Mouse (Mus musculus): ENCODE data around the gene Hgd.
A peak's percentile ranks its signal among the peaks of the same experiment; 100 is the strongest.
"Not testable (repeated sequence)": the region's sequence is repeated elsewhere in the genome, so short reads cannot be mapped to it uniquely, and the experiment has no call there.

Gene Hgd

DNA sequence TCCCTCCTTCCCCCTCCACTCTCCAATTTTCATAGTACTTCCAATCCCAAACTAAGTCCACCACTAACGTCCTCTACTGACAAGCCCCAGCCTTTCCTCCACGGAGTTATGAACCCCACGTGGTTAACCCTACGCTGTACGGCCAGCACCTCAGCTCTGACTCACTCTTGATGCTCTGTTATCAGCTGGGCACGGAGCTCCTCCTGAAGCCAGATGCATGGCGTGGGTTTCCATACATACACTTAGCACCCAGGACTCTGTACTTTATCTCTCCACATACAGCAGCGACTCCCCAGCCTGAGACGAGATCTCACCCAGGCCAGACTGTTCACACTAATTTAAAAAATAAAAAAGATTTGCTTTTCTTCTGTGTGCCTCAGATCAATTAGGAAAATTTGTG lies 54.6 kb downstream of the Hgd start:
- no peak for DNase-seq (ENCODE audit: low spot score in 2 of 2)

DNA sequence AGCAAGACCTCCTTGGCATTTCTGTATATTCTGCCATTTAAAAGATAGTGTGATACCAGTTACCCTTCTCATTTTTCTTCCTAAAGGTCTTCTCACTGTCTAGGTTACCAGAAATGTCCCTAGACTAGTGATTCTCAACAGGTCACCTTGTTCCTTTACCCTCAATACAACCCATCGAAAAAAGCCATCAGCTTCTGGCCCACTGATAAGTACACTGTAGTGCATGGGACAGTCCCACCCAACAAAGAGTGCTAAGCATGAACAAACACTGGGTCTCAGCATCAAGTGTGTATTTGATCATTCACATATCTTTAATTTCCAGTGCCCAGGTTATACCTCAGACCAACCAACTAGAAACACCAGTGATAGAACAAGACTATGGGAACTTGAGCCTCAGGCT lies 55.1 kb downstream of the Hgd start:
- DNase-seq (ENCODE audit: low spot score in 2 of 2): no peak

DNA sequence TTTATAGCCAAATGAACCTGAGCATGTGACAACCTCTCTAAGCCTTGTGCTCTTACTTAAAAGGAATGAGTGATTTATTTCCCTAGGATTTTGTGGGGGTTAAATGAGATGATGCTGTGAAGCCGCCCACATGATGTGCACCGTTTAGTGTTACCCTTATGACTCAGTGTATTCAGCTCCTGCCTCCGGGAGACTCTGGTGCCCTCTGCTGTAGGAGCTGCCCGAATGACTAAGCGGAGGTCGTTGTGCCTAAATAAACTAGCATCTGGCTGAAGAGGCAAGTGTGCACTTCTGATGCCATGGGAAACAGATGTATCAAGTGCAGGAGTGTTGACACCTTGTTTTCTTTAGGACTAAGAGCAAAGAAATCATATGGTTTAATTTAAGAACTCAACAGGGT lies 56.2 kb downstream of the Hgd start:
- no peak for DNase-seq (ENCODE audit: low spot score in 2 of 2)

DNA sequence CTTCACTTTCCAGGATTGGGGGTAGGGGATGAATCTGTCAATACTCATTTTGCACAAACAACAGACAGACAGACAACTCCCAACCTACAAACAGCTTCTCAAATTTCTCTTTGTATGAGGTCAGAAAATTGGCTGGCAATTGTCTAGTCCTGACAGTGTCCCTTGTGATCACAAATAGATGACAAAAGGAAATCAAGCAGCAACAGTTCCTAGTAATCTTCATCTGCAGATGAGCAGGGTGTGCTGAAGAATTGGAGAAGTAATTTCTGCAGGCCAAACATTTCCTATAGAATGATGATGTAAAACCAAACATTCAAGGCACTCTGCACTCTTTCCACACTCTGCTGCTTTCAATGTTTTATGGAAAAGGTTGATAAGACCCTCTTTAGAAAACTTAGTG lies 57.8 kb downstream of the Hgd start:
- DNase-seq (ENCODE audit: low spot score in 2 of 2): no peak

DNA sequence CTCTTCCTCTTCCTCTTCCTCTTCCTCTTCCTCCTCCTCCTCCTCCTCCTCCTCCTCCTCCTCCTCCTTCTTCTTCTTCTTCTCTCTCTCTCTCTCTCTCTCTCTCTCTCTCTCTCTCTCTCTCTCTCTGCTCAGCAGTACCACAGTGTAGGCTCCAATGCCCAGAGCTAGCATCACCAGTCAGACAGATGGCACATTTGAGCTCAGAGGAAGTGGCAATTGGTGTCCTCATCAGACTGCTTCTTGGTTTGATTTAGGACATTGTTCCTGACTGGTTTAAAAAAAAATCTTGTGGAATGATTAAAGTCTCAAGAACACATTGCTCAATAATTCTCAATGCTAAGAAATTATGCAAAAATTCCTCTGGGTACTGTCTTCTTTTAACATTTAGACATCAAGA lies 60.6 kb downstream of the Hgd start:
- not testable (repeated sequence) for DNase-seq (ENCODE audit: low spot score in 2 of 2)

DNA sequence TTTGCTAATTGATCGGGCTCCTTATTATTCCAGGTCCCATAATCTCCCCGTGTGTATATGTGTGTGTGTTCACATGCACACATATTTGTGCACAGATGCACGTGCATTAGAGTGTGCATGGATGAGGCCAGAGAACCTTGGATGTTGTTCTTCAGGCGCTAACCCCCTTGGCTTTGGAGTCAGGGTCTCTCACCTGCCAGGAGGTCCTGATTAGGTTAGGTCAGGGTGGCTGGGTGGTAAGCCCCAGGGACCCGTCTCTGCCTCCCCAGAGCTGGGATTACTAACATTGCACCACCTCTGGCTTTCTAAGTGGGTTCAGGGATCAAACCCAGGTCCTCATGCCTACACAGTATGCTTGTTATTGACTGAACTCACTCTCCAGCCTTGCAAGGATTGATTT lies 64.5 kb downstream of the Hgd start:
- DNase-seq (ENCODE audit: low spot score in 2 of 2): no peak

DNA sequence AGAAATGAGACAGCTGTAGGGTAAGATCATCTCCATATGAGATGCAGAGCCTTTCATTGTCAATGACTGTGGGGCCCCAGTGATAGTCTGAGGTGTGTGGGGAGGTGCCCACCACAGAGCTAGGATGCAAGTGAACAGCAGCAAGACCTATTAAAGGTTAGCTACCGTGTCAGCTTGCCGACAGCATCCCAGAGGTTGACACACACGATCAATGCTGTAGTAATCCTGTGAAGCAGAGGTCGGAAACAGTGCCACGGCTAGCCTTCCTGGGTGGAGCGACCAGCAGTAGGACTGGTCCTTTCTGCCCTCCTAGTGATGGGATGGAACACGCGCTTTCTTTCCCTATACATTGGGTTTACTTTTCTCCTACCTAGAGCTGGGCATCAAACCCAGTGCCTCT lies 65.3 kb downstream of the Hgd start:
- DNase-seq (ENCODE audit: low spot score in 2 of 2): no peak

DNA sequence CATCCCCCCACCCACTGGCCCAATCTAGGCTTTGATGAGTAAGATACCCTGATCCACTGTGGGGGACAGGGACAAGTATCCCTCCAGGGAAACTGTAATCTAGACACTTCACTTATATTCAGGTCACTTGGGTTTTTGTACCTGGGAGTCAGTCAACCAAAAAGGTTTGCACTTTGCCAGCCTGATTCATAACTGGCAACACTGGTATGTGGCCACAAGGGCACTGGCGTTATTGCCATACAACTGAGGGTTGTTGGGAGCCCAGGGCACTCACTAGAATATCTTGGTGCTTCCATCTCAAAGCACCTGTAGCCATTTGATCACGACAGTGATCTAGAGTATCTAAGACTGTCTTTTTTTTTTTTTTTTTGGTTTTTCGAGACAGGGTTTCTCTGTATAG lies 65.8 kb downstream of the Hgd start:
- DNase-seq (ENCODE audit: low spot score in 2 of 2): no peak

DNA sequence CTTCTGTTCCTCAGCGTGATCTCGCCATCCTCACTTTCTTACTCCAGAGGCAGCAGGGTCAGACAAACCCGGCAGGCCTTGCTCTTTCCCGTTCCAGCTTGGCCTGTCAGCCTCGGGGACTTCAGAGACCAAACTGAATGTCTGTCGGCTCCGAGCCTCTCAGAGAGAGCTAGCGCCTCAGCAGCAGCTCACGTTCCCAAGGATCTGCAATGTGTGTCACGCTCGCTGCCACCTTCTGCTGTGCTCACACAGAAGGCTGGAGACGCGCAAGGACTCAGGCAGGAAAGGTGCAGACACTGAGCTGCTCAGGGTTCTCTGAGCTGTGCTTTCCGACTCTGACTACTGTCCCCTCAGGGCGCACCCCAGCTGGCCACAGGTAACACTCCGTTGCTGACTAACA lies 67.1 kb downstream of the Hgd start:
- no peak for DNase-seq (ENCODE audit: low spot score in 2 of 2)

DNA sequence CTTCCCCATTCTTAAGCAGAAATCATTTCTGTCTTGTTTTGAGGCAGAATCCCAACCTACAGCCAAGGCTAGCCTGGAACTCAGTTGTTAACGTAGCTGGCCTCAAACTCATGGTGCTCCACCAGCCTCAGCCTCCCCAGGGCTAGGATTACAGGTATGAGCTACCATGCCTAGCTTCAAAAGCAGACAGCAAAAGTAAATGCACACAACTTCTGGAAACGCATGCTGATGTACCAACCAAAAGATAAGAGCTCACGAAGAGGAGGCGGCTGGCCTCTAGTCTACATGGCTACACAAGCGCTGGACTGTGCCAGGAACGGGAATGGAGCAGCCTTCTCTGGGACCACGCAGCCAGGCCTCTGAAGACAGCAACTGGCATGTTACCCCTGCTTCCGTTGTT lies 68.0 kb downstream of the Hgd start:
- no peak for DNase-seq (ENCODE audit: low spot score in 2 of 2)

DNA sequence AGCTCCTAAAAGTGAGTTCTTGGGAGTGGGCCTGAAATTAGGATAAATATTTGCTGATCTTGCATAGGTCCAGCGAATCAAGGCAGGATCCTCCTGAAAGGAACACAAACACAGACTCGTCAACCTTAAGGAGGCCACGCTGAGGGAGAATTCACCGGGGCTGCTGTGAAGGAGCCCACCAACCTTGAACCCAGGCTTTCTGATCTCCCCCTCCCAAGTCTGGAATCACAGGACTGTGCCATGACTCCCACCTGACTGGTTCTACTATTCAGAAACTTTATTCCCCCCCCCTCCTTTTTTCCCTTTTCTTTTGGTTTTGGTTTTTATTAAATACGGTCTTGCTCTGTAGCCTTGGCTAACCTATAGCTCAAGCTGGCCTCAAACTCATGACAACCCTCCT lies 69.1 kb downstream of the Hgd start:
- DNase-seq (ENCODE audit: low spot score in 2 of 2): no peak

DNA sequence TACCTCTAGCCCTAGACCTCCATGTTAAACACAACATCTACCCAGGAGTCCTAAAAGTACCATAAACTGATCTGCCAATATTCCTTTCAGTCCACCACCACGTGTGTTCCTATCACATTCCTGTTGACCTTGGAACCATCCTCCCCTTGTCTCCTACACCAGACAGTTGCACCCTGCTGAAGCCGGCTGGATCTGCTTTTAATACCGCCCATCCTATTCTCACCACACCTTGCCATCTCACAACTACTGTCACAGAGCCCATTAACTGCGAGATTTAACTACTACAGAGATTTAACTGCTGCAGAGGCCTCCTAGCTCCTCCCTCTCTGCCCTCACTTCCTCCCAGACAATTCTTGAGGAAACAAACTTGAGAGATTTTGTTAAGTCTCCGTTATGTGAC lies 71.5 kb downstream of the Hgd start:
- DNase-seq (ENCODE audit: low spot score in 2 of 2): no peak

DNA sequence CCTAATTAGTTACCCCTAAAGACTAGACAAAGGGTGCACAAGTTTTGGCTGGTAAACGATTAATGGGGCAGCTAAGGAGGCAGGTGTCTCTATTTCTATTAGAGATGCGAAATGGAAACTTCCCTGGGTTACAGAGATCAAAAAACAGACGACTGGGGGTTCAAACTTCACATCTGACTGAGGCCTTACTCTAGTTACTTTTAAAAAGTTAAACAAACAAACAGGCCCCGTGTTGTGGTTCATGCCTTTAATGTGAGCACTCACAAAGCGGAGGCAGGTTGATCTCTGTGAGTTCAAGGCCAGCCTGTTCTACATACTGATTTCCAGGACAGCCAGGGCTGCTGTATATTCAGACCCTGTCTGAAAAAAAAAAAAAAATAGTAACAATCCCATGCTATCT lies 72.7 kb downstream of the Hgd start:
- DNase-seq (ENCODE audit: low spot score in 2 of 2): no peak

DNA sequence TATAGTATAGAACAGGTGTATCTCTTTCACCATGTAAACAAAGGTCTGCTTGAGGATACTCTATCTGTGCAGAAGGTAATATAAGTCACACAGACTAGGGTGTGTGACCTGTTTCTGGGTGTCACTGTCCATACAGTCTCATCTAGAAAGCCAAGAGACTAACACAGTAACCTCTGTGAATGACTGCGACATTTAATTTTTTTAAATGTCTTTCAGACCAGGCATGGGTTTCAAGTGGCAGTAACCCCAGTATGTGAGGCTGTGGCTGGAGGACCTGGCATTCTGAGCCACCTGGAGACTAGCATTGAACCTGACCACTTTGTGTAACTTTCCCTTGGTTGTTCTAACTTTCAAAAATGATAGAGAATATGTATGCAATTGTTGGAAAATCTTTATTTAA lies 73.1 kb downstream of the Hgd start:
- DNase-seq (ENCODE audit: low spot score in 2 of 2): no peak

DNA sequence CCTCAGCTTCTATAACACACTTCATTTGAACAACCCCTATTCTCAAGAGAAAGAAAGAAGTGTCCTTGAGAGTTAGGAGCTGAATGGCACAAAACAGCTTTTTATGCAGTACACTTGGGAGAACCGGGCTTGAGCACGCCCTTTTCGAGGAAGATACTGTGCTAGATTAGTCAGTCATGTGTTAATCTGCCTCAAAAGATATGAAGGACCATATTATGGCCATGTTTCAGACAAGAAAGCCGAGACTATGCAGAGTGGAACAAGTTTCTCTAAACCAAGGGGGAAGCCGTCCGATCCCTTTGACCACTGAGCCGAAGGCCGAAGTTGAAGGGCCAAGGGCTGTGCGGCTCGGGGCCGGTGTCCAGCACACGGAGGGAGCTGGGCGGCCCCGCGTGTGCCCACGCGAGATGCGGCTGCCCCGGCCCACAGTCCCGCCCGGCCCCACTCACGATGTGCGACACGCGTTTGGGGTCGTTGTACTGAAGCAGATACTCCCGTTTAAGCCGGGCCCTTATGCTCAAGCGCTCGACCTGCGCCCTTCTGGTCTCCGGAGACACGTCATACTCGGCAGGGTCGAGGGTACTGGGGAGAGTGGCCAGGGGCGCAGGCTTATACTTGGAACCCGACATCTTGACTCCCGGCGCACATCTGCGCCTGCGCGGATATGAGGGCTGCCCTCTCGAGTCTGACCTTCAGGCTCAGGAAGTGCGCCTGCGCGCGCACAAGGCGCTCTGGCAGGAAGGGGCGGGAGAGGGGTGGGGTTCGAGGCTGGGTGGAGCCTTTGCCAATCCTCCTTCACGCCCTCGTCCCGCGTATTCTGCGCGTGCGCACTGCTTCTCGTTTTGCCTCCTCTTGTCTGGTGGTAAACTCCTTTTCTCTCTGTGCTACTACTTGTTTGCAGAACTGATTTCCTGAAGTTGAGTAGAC lies 74.0 kb downstream of the Hgd start, which contains the start of gene Ndufb4:
Gene Ndufb4, minus strand, starts transcription at position 723 of the 927 bp plus-strand sequence.
- DNase-seq (ENCODE audit: low spot score in 2 of 2): peak; percentile 95 to 96

DNA sequence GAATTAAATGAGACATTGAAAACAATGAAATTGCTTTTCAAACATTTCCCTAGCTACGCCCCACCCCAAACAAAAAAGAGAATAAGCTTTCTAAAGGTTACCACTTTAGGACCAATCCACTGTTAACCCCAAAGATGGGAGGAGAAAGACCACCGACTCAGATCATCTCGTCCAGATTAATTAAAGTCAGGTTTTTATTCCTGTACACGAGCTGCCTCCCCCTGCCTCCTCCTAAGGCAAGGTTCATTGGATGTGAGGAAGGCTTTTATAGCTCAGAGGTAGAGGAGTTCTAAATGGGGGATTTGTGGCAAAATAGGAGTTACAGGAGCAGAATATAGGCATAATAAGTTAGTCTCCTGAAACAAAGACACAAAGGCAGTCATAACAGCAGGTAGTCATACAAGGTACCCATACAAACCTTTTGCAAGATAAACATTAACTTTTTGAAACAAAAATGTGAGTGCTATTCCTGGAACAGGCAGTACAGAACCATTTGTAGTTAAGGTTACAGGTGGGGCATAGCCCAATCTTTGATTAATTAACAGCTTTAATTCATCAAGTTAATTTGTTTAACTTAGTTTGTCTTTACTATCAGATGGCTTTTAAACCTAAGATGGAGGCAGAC lies 75.0 kb downstream of the Hgd start:
- DNase-seq (ENCODE audit: low spot score in 2 of 2): no peak

DNA sequence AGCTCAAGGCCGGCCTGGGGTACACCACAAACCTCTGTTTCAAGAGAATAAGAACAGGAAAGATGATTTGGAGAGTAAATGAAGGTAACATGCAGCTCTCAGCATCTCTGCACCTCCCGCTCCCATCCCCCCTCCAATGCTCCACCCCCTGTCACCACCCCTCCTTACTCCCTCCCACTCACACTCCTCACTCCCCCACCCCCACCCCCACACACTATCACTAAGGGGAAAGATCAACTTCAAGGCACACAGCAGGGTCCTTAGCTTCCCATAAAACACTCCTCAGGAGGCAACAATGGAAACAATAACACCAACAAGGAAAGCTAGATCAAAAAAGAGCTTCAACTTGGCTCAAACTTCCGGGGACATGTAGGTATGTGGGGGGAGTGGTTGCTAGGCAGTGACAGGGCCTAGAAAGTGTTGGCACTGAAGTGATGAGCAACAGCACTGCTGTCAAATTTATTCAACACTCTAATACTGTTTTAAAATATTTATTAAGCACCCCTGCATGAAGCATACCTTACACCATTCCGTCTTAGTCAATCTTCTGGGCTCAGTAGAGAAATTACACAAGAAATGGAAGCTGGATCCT lies 75.9 kb downstream of the Hgd start:
- no peak for DNase-seq (ENCODE audit: low spot score in 2 of 2)

DNA sequence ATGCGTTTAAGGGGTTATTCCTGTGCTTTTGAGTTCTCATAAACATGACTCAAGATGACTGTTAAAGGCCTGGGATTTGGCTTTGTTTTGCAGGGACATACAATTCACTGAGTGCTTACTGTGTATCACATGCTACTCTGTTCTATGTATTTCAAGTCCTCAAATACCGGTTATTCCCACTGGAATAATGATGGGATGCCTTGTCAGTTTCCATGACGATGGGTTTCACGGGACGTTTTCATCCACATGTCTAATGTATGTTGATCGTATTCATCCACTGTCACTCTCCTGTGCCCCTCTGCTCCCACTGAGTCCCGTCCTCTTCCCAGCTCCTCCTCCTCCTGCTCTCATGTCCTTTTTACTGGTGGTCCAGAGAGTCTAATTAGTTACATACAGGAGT lies 76.8 kb downstream of the Hgd start:
- no peak for DNase-seq (ENCODE audit: low spot score in 2 of 2)

DNA sequence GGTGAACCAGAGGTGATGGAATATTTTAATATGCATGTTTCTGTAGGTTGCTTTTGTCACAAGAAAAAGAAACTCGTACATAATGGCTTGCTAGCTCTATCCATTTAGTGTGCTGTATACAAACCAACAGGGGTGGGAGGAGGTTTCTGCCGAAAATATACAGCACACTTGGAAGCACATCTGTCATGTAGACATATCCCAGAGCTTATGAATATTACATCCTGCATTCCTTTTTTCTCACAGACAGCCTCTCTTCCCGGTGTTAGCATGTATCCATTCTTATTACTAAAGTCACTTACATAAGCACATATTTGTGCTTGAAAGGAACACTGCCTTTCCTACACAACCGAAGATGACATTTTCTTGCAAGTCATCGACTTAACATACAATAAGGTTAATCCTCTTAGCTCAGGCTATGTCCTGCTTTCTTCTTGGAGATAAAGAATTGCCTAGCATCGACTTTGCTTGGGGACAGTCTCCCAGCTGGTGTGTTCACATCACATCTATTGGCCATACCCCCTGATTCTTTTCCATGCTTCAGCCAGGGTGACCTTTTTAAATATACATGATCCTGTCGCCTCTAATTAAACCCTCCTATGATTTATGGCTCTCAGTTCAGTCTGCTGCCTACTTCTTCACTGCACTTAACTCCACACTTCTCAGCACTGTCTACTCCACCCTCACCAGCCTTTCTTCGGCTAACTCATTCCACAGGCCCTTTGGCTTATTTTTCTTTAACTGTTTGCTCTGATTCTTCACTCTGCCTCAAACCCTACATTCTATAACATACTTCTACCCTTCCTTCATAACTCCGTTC lies 83.9 kb downstream of the Hgd start:
- no peak for DNase-seq (ENCODE audit: low spot score in 2 of 2)

DNA sequence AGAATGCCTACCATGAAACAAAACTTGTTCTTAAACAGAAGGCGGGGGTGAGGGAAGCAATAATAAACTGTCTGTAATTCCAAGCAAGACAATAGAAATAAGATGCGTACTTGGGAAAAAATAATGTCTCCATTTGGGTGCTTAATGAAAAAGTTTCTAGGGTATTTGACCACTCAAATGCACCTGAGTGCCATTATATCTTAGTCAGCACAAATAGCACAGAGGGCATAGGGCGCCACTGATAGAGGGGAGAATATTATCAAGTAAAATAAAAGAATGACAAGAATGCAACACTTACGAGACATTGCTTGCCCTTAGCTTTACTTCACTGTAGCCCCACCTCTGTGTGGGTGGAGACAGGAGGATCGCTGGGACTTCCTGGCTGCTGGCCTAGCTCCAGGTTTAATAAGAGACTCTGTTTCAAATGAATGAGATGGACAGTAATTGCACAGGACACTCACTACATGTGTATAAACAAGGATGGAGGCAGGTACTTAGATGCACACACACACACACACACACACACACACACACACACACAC lies 85.5 kb downstream of the Hgd start:
- no peak for DNase-seq (ENCODE audit: low spot score in 2 of 2)

DNA sequence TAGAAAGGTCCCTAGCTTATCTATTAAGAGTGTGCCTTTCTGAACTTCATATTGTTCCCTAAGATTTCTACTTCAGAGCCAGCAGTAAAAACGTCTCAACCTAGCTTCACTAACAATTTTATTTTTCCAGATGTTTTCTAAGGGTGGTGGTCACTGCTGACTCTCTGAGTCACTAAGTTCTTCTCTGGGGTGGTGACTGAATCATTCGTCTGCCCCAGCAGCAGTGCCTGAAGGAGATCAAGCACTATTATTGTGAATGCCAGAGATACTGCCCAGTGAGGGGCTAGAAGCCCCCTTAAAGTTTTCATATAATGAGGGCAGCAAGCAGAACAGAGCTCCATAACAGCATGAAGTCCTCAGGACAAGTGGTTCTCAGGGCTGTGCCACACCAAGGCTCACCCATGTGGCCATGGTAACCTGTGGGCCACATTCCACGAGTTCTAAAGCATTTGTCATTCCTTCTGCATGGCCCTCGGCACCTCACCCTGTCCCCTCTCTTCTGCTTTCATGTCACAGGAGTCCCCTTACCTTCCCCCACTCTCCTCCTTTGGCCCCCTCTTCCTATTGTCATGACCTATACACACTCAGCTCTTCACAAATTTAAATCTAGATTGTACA lies 90.8 kb downstream of the Hgd start:
- DNase-seq (ENCODE audit: low spot score in 2 of 2): no peak

All from urinary bladder, postnatal 4 days (tissue).